Mouse (Mus musculus) 416B (cell line): ENCODE measurements around the gene Coq10a.

ENCODE experiments used
- DNase-seq: peaks from one replicate; pipeline ENCODE4 v3.0.0; 2011; ENCODE audit warnings: low read depth

Coq10a gene

GRCm38 (mm10) chr10:128385902-128386301 lies 17.1 kb upstream of the Coq10a start:
- DNase-seq: no peak

GRCm38 (mm10) chr10:128382482-128382881 lies 13.7 kb upstream of the Coq10a start:
- no peak for DNase-seq

GRCm38 (mm10) chr10:128380565-128380964 lies 11.8 kb upstream of the Coq10a start:
- DNase-seq: peak; percentile 16

GRCm38 (mm10) chr10:128379260-128379659 lies 10.5 kb upstream of the Coq10a start:
- peak; percentile 28 for DNase-seq

GRCm38 (mm10) chr10:128378462-128378861 lies 9.7 kb upstream of the Coq10a start:
- peak; percentile 14 for DNase-seq

GRCm38 (mm10) chr10:128377940-128378448 lies 9.2 kb upstream of the Coq10a start:
- DNase-seq: no peak

- peak; percentile 27 for DNase-seq
Measured at GRCm38 (mm10) chr10:128377222-128377939, 8.6 kb upstream of the Coq10a start.

GRCm38 (mm10) chr10:128376455-128377211 lies 7.8 kb upstream of the Coq10a start, which contains the start of gene Ankrd52:
Gene Ankrd52 (plus strand): TSS chr10:128377115.
- DNase-seq: peak; percentile 75

GRCm38 (mm10) chr10:128376099-128376454 lies 7.3 kb upstream of the Coq10a start:
- no peak for DNase-seq

GRCm38 (mm10) chr10:128374393-128374792 lies 5.6 kb upstream of the Coq10a start:
- DNase-seq: peak; percentile 89

- DNase-seq: peak; percentile 93
Measured at GRCm38 (mm10) chr10:128372989-128373748, 4.4 kb upstream of the Coq10a start.

GRCm38 (mm10) chr10:128372142-128372541 lies 3.3 kb upstream of the Coq10a start:
- no peak for DNase-seq

- no peak for DNase-seq
Measured at GRCm38 (mm10) chr10:128370601-128371000, 1.8 kb upstream of the Coq10a start.

GRCm38 (mm10) chr10:128370021-128370420 lies 1.2 kb upstream of the Coq10a start:
- no peak for DNase-seq

- DNase-seq: no peak
Measured at GRCm38 (mm10) chr10:128369599-128369998, 802 bp upstream of the Coq10a start.

GRCm38 (mm10) chr10:128369218-128369543 lies 384 bp upstream of the Coq10a start:
- no peak for DNase-seq

GRCm38 (mm10) chr10:128367899-128368401 lies 847 bp downstream of the Coq10a start:
- DNase-seq: peak; percentile 36

GRCm38 (mm10) chr10:128362568-128362967 lies 6.2 kb downstream of the Coq10a start:
- DNase-seq: peak; percentile 68

- no peak for DNase-seq
Measured at GRCm38 (mm10) chr10:128361836-128362235, 7.0 kb downstream of the Coq10a start.

GRCm38 (mm10) chr10:128359226-128359625 lies 9.6 kb downstream of the Coq10a start:
- no peak for DNase-seq

- DNase-seq: peak; percentile 70
Measured at GRCm38 (mm10) chr10:128358796-128359195, 10.0 kb downstream of the Coq10a start.

- no peak for DNase-seq
Measured at GRCm38 (mm10) chr10:128347541-128347940, 21.3 kb downstream of the Coq10a start.
